Mouse (Mus musculus): ENCODE data around the gene Klhdc7a.

GRCm38 (mm10) chr4:140002069-140002468 lies 34.2 kb upstream of the Klhdc7a start:
- TF ChIP-seq HCFC1 (IDR thresholded peaks at IDR 0.05; ENCODE audit: borderline replicate concordance, insufficient read depth, low read length) (no peak), CHD2 (IDR thresholded peaks at IDR 0.05; ENCODE audit: low read depth, low read length) (no peak)

All from ES-E14 (cell line).